Mouse (Mus musculus) adrenal gland, adult 2 months (tissue): ENCODE measurements around the gene Nat10. TPM values are rescaled to one million over a fixed set of nuclear protein-coding genes. Genes with fewer than 3 reads are reported as not detected.

ENCODE experiments used
- DNase-seq: peaks from one replicate; pipeline ENCODE4 v3.0.0; 2021
- polyA plus RNA-seq: library from polyadenylated mRNA; depleted of rRNA; stranded (reverse); fragments of >200 nt; gene quantifications from 2 replicates; pipeline ENCODE4 v1.2.3, GENCODE M21; 2012
- total RNA-seq, 2 experiments: library from RNA; stranded (reverse); gene quantifications; 2 replicates each; pipeline ENCODE4 v1.2.3; 2021

Gene Nat10
- total and polyA plus RNA-seq, 3 experiments, result 38.5 to 58.2 (median 56.8) TPM

DNA sequence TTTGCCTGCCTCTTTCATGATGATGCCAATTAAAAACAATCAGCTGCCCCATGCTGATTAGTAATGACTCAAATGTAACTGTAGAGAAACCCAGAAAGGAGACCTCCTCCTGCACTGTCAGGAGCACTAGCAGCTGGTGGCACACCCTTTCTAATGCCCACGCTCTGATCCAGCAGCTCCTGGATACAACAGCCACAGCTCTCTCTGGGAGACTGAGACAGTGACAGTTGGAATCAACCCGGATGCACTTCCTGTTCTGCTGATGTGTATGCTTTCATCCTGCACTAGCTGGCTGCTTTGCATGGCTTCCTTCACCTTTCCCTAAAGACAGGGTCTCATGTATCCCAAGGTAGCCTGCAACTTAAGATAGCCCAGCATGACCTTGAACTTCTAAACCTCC is 15.0 kb downstream of the Nat10 start:
- DNase-seq, result no peak

DNA sequence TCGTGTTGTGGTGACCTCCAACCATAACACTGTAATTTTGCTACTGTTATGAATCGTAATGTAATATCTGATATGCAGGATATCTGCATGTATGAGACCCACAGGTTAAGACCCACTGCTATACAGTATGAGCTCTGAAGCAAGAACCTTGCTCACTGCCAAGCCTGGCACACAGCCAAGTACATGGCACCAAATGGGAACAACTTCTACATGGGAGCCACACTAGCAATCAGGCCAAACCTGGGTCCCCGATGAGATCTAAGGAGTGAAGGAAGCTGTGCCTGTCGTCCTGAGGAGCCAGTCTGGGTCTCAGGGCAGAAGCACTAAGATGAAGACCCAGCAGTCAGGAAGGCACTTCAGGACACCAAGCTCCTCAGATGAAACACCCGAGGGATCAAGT is 15.6 kb downstream of the Nat10 start:
- peak; percentile 58 for DNase-seq

DNA sequence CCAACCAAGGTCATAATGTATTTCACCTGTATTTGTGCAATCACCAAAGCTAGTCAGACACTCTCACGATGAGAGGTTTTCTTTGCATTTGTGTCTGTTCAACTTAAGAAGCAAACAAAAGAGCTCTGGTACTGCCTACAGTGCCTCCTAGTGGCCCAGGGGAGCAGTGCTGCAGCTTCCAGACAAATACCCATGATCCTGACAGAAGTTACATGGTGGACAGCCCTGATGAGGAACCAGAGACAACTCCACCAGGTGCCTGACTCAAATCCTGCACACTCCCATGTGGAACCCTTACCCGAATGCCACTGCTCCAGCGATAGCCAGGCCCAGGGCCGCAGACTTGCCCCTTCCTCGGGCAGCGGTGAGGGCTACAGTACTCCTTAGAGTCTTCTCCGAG is 17.1 kb downstream of the Nat10 start:
- peak; percentile 25 for DNase-seq

DNA sequence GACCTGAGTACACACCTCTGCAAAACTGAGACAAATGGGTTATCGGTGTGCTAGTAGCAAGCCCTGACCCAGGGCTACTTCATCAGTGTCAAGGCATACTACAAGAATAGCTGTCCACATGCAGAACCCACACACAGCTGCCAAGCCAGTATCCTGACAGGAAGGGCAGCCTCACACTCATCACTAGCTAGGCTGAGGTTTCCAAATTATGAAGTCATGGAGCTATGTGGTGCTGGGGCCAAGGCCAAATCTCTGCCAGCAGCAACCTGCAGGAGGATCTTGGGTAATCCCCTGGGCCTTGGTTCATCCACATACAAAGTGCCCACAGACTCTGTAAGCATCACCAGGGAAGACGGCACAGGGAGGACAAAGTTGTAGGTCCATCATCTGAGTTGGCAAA is 17.5 kb downstream of the Nat10 start:
- DNase-seq, result peak; percentile 81

DNA sequence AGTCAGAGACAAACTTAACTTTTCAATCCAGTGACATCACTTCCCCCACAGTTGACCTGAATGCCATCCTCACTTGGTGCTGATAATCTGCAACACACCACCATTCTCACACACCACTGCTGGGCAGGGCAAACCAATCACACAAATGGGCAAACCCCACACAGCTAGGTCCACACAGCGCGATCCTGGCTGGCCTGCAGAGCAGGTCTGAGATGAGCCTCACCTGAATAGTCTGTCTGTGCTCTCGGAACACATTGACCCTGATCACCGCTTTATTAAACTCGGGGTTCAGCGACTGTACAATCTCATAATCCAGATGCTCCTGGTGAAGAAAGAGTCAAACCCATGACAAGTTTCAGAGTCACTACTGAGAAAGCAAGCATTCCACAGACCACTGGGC is 18.2 kb downstream of the Nat10 start:
- no peak for DNase-seq

DNA sequence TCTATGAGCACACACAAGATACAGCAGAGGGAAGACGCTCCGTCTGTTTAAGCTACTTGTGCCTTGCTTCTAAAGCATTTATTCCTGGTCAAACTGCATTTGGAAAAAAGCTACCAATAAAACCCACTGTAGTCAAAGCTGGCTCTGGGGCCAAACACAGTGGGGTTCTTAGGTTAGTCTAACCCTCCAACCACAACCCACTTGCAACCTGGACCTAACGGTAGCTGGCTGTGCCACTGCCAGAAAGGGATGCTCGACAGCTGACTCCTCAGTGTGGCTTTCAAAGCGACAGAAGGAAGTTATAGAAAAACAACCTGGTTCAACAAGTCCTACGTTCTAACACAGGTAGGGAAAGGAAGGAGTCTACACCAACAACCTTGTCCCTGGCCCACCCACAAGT is 29.6 kb downstream of the Nat10 start:
- DNase-seq, result no peak

DNA sequence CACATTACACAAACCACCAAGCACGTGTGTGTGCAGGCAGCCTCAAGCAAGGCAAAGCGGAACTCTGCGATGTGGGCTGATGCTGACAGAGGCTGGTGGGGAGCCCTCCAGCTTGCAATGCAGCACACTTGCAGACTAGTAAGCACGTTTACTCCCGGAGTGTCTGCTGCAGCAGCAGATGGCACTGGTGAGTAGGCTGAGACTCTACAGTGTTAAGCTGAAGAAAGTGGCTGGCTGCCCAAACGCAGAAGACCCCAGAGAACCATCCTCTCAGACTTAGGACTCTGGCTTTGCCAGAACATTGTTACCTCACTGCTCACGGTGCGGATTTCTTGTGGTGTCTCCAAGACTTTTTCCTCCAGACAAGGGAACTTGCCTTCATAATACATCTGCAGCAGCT is 30.1 kb downstream of the Nat10 start:
- DNase-seq, result no peak

DNA sequence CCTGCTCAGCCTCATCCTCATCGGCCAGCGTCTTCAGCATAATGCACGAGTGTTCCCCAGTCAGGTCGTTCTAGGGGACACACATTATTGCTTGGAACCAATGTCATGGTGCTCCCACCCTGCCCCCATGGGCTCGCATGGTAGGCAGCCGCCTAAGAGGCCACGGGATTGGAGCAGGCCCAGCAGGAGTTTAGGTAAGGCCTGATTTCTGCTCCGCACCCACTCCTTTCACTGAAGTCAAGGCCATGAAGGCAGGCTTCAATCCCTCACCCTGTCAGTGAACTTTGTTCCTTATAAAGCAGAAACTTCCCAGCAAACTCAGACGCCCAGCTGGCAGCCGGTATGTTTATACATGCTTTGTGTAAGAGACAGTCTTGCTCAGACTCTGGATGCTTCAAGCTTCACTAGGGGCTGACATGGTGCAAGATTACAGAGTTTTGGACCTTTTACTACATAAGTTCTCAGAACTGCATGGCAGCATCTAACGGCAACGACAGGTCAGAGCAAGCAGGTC is 33.0 kb downstream of the Nat10 start:
- DNase-seq, result no peak

DNA sequence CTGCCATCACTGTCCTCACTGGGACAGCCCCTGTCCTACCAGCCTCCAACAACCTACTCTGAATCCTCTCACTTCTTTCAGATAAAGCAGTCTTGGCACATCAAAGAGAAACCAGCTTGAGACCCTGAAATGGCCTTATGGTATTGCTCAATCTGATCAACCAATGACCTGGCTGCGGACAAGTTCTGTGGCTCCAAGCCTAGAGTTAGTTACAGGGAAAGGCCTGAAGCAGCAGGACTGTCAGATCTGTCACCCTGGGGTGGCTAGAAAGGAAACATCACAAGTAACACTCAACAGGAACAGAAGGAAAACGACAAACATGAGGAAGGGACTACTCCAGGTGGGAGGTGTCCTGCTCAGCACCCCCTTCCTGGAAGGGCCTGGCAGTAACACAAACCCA is 36.5 kb downstream of the Nat10 start:
- DNase-seq, result peak; percentile 46

DNA sequence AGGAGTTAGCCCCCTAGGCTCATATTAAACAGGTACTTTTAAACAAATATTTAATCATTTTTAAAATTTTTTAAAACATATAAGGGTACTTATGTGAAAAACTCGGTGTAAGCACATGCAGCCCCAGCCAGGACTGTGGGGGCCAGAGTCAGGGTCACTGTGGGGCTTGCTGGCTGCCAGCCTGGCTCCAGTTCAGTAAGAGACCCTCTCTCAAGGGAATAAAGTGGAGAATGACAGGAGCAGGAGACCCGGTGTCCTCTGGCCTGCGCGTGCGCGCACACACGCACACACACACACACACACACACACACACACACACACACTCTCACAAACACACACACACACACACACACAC is 41.8 kb downstream of the Nat10 start:
- no peak for DNase-seq

DNA sequence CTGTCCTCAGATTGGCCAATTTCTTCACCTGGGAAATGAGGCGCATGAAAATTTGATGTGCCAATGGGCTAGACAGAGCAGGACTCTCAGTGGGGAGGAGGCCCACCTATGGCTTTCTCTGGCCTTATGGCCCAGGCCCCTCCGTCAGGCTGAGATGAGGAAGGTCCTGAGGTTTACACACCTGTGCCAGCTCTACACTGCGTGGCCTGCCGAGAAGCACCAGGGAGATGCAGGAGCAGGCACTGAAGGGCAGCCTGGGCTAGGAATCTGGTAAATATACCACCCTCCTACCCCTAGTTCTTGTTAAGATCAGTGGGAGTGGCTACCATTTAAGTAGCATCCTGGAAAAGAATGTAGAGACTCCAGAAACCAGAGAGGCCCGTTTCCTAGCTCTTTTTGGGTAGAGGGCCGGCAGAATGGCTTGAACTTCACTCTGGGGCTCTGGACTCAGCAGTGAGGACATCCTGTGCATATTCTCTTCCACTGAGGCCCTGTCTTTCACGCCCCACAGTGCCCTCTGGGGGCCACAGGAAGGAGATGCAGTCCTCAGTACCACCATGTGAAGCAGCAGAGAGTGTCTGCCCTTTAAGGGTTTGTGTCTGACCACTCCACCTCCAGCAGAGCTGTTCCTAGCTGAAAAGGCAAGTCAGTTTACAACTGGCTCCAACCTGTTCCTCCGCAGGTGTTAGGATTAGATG is 42.3 kb downstream of the Nat10 start:
- DNase-seq, result peak; percentile 71

DNA sequence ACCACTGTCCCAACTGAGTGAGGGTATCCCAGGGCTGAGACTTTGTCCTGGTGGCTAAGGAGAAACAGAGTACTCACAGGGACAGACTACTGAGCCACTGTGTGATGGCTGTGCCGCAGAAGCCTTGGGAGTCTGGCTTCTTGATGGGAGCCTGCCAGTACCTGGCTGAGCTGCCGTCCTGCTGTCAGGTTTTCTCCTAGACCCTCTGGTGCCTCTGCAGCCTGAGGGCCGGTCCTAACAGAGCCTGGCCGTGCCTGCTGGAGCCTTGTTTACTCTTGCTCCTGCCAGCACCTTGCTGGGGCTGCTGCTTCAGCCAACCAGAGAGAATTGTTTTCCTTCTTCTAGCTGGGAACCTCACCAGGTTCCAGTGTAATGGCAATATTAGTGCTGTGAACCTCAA is 46.7 kb downstream of the Nat10 start:
- no peak for DNase-seq

DNA sequence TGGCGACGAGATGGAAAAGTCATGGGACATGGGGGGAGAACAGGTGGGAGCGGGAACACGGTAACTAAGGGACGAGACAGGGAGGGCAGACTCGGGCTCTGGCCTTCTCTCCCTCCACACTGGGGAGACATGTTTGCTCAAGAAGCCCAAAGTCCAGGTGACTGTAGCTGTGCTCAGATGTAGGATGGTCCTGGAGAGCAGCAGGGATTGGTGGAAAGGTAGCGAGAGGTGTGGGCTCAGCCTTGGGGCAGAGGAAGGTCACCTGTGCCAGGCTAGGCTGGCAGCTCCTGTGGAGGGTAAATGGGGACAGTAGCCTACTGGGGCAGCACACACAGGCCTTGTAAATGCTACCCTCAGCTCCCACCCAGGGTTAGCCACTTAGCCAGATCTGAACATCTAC is 47.2 kb downstream of the Nat10 start:
- DNase-seq, result no peak

DNA sequence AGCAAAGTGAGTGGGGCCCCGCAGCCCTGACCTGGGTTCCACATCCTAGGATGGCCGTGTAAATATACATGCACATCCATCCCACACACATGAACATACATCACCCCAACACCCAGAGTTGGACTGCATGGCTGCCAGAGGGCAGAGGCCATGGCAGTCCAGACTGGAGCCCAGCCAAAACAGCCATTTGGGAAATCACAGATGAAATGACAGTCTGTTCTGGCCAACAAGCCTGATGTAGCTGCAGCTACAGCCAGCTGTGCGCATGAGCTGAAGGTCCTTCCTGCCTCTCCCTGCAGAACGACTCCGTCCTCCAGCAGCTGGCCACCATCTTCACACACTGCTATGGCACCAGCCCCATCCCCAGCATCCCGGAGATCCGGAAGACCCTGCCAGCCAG is 50.2 kb downstream of the Nat10 start:
- DNase-seq, result no peak

DNA sequence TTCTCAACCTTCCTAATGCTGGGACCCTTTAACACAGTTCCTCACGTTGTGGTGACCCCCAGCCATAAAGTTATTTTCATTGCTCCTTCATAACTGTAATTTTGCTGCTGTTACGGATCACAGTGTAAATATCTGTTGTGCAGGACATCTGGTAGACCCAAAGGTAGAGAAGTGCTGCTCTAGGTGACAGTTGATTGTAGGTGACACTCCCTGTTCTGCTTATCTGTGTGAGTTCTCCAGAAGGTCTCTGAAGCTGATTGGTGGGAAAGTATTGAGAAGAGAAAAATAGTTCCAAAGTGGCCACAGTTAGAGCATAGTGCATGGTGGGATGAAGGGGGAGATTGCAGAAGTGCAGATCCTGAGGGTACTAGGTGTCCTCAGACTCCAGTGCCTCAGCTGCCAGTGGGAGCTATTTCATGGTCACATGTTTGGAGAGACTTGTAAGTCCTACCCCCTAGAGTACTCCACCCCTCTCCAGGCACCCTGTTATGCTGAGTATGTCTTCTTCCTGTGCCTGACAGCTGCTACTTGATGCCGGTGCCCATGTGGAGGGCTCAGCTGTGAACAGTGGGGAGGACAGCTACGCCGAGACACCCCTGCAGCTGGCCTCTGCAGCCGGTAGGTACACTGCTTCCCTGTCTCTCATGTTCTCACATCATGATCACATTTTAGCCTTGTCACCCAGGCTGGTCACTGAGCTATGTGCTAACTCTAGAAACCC is 53.9 kb downstream of the Nat10 start:
- DNase-seq, result no peak

DNA sequence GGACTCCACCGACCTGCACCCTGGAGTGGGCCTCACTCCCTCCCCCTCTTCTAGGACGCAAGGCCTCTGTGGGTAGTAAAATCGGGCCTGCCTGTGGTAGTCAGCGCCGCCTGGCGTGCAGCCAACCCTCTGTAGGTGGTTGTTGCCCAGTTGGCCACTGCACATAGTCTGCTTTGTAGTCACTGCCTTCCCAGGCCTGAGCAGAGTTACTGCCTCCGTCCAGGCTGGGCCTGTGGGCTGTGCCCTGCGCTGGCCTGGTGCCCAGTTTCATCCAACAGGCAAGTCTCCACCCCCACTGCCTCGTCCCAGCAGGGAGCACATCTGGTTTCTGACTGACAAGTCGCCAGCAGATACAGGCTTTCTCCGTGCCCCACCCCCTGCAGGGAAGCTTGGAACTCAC is 54.8 kb downstream of the Nat10 start:
- peak; percentile 85 for DNase-seq

DNA sequence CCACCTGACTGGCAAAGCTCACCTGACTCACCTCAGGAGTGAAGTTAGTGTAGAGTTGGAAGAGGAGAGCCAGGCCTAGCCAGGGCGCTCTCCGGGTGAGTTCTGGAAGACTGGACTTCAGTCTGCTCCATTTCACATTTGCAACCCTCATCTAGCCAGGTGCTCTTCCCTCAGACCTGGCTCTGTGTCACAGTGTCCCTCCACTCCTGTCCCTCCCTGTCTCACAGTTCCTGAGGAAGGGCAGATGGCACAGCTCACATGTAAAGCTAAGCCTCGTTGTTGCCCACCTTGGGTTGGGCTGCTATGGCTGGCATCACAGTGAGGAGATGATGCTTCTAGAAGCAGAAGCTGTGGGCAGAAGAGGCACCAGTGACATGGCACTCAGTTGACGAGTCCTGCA is 55.2 kb downstream of the Nat10 start:
- DNase-seq, result no peak

DNA sequence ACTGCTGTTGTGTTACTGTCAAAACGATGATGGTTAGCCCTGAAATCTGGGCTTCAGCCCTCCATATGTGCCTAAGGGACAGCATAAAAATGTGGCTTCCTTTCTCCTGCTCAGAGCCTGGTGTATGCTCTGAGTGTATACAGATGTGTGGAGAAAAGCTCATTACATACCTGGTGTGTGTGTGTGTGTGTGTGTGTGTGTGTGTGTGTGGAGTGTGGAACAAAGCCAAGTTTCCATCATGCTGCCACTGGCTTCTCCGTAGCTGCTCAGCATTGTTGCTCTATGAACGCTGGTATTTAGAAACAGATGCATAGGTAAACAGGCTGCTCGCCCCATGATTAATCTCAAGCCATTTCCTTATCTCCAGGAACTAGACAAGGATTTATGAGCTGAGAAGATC is 57.2 kb downstream of the Nat10 start:
- DNase-seq, result no peak

DNA sequence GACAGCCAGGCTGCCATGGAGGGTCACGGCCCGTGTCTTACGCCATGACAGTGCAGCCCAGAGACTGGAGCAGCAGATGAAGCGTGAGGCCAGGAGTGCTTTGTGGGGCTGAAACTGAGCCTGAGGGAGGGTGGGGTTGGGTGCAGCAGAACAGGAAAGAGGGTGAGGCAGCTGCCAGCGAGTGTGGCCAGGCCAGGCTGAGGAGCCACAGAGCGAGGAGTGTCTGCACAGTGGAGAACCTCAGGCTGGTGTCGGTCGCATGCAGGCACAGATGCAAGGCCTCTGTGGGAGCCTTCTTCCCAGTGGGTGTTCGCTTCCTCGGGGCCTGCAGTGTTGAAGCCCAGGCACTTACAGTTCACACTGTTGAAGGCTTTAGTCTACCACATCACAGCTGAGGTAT is 57.7 kb downstream of the Nat10 start:
- no peak for DNase-seq

DNA sequence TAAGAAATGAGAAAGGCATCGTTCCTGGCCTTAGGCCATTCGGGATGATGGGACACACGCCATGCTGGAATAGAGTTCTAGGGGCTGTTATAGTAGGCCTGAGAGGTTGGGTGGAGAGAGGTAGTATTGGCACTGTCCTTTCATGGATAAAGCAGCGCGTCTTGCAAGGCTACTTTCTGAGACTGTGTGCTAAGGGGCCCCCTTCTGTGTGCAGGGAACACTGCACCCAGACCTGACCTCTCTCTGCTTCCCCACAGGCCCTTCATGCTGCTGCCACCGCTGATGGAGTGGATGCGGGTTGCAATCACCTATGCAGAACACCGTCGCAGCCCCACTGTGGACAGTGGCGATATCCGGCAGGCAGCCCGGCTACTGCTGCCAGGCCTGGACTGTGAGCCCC is 60.6 kb downstream of the Nat10 start:
- no peak for DNase-seq

DNA sequence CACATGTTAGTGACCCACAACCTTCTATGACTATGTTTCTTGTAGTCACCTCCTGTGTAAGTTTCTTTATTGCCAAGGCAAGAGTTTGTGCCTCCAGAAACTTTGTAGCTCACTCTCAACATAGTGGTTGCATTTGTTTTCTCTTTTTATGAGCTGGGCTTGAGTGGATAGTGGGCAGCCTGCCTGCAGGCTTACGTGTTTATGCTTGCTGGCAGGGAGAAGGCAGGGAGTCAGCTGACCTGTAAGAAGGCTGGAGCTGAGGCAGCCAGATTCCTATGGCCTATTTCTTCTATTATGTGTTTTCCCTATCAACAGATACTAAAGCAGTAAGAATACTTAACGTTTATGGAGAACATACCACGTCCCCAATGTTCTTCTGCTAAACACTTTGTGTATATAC is 64.9 kb downstream of the Nat10 start:
- peak; percentile 80 for DNase-seq

DNA sequence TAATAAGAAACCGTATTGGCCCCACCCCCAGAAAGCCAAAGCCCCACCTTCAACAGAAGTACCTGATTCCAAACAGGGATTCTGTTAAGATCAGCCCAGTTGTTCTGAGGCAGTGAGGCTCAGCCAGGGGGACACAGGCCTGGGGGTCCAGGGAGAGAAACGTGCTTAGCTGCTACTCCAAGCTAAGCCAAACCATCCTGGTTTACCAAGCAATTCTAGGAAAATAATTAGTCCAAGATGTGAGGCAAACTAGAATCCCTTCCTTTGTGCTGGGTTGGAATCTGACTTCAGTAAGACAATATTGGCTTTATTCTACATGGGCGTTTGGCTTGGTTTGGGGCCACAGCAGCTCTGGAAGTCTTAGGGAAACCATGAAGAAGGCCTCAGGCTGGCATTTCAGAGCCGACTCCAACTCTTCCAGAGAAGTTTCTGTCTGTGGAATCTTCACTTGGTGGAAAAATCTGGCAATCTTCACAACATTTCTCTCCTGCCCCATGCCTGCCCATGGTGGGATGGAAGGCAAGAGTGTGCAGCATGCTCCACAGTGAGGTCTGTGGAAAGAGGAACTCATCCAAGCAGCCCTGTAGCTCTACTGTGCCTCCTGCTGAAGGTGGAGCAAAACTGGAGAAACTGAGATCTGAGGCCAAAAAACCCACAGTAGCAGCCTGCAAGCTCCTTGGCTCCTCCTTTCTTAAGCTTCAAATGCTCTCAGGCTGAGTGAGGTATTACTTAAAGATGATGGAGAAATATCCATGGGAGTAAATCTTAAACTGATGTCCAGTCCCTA is 66.1 kb downstream of the Nat10 start:
- no peak for DNase-seq

DNA sequence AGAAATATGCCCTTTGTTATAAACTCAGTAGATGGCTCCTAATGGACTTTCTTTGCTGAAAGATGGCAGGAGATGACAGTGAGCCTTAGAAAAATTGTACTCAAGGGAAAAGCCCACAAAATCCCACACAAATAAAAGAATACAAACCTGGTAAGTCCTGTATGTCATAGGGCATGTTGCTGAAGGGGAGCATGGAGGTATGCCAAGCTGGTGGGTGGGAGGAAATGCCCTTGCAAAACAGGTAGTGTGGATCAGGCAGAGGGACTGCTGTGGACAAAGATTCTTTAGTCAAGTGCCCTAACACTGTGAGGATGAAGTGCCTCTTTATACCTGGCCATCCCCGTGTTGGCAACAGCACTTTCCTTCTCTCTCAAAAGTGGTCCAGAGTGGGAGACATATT is 68.3 kb downstream of the Nat10 start:
- no peak for DNase-seq
